Mouse (Mus musculus) hindbrain, postnatal 0 days (tissue): ENCODE measurements around the gene Dab2ip. TPM values are rescaled to one million over a fixed set of nuclear protein-coding genes. Genes with fewer than 3 reads are reported as not detected.

Experiments used
- ATAC-seq: fragments of 200-750 bp; cut with Nextera tagmentation; 2 replicates; pipeline ENCODE4 v1.8.0; 2017; ENCODE audit warnings: mild to moderate bottlenecking, moderate TSS enrichment, moderate library complexity
- DNase-seq: peaks from one replicate; pipeline ENCODE4 v3.0.0-alpha.2; 2015; ENCODE audit warnings: low spot score
- H3K27ac ChIP-seq: fragments of 300-500 bp; sonication (generic); 2 replicates; pipeline ENCODE4 v1.5.1; 2014; ENCODE audit warnings: mild to moderate bottlenecking
- H3K27me3 ChIP-seq: fragments of 300-500 bp; sonication (generic); 2 replicates; pipeline ENCODE4 v1.6.1; 2014; ENCODE audit warnings: low read length, mixed read lengths; ENCODE audit not compliant: insufficient read depth
- H3K36me3 ChIP-seq: fragments of 300-500 bp; sonication (generic); 2 replicates; pipeline ENCODE4 v1.6.1; 2014; ENCODE audit warnings: low read length, mixed read lengths; ENCODE audit not compliant: insufficient read depth
- H3K4me1 ChIP-seq: fragments of 300-500 bp; sonication (generic); 2 replicates; pipeline ENCODE4 v1.6.1; 2014; ENCODE audit warnings: antibody characterized with exemption, low read length, mixed read lengths; ENCODE audit not compliant: insufficient read depth
- H3K4me2 ChIP-seq: fragments of 300-500 bp; sonication (generic); 2 replicates; pipeline ENCODE4 v1.6.1; 2014; ENCODE audit warnings: low read depth, mild to moderate bottlenecking, low read length, moderate library complexity, mixed read lengths
- H3K4me3 ChIP-seq: fragments of 300-500 bp; sonication (generic); 2 replicates; pipeline ENCODE4 v1.5.1; 2014; ENCODE audit warnings: low read length
- H3K9ac ChIP-seq: fragments of 300-500 bp; sonication (generic); replicated peaks from 2 replicates; pipeline ENCODE4 v1.6.1; 2014; ENCODE audit warnings: mild to moderate bottlenecking, low read length, moderate library complexity, mixed read lengths
- H3K9me3 ChIP-seq: fragments of 300-500 bp; sonication (generic); 2 replicates; pipeline ENCODE4 v1.6.1; 2016; ENCODE audit warnings: low read length, mixed read lengths
- CTCF ChIP-seq: IDR thresholded peaks from 2 replicates; pipeline ENCODE4 v1.5.1; 2016; ENCODE audit warnings: antibody characterized with exemption, control low read depth, low read depth
- WGBS: fragments of 180-500 bp; shearing (Covaris S2); extraction: QIAGEN DNeasy Blood & Tissue Kit; methylation state at CpG from one replicate; pipeline ENCODE4 v1.1.7; 2014; 5-methylcytosine and 5-hydroxymethylcytosine counted together
- polyA plus RNA-seq: library from polyadenylated mRNA; unstranded; fragments of >200 nt; fragmentation: Nextera tagmentation; extraction: Ambion mirVana; gene quantifications from 2 replicates; pipeline ENCODE4 v1.2.1, GENCODE M21; 2015
- total RNA-seq: library from RNA; depleted of rRNA; stranded (reverse); fragments of >200 nt; gene quantifications from 2 replicates; pipeline ENCODE4 v1.2.3, GENCODE M21; 2014

Gene Dab2ip
- total and polyA plus RNA-seq, 2 experiments from 2014 or later = 64.5 to 161 TPM

- H3K27ac ChIP-seq = peak overlapping the region; percentile 65
- ATAC-seq (peak; percentile 72), DNase-seq (peak; percentile 69)
- H3K36me3 ChIP-seq = no peaks in the 10 kb centered on the region
- H3K9ac ChIP-seq = no peak overlapping the region
- 21% methylated on average over 14 of the region's 14 CpGs for whole genome bisulfite sequencing
- no peak overlapping the region for H3K4me3 ChIP-seq
- no peaks in the 10 kb centered on the region for H3K9me3 ChIP-seq
- TF ChIP-seq CTCF = no peak
- H3K4me1 ChIP-seq = no peaks in the 10 kb centered on the region
- no peaks in the 10 kb centered on the region for H3K27me3 ChIP-seq
- no peak overlapping the region for H3K4me2 ChIP-seq
These were observed 43.8 kb upstream of the Dab2ip start for GRCm38 (mm10) chr2:35514051-35514892.

- H3K9me3 ChIP-seq = no peaks in the 10 kb centered on the region
- no peak overlapping the region for H3K4me3 ChIP-seq
- no peak overlapping the region for H3K4me2 ChIP-seq
- no peak for TF ChIP-seq CTCF
- H3K27ac ChIP-seq = no peak overlapping the region
- WGBS = 83% methylated on average over 14 of the region's 14 CpGs
- H3K9ac ChIP-seq = no peak overlapping the region
- no peaks in the 10 kb centered on the region for H3K36me3 ChIP-seq
- H3K4me1 ChIP-seq = no peaks in the 10 kb centered on the region
- DNase-seq (no peak), ATAC-seq (no peak)
- H3K27me3 ChIP-seq = no peaks in the 10 kb centered on the region
These were observed 31.3 kb upstream of the Dab2ip start for GRCm38 (mm10) chr2:35526612-35527242.

- Histone ChIP-seq H3K4me1 (peaks cover 4% of the 10 kb centered on the region; the same call in 1 of the 2 replicates), H3K36me3 (no peaks in the 10 kb centered on the region), H3K9ac (no peak overlapping the region), H3K27ac (no peak overlapping the region), H3K9me3 (no peaks in the 10 kb centered on the region), H3K27me3 (no peaks in the 10 kb centered on the region), H3K4me2 (no peak overlapping the region), H3K4me3 (no peak overlapping the region)
- DNase-seq (no peak), ATAC-seq (no peak)
- no peak for TF ChIP-seq CTCF
- WGBS = 89% methylated on average over 2 of the region's 2 CpGs
These were observed 29.0 kb upstream of the Dab2ip start for GRCm38 (mm10) chr2:35529086-35529485.

- no peak overlapping the region for H3K9ac ChIP-seq
- H3K27ac ChIP-seq = no peak overlapping the region
- H3K9me3 ChIP-seq = no peaks in the 10 kb centered on the region
- ATAC-seq (no peak), DNase-seq (no peak)
- H3K27me3 ChIP-seq = no peaks in the 10 kb centered on the region
- WGBS = 38% methylated on average over 4 of the region's 4 CpGs
- H3K36me3 ChIP-seq = no peaks in the 10 kb centered on the region
- H3K4me1 ChIP-seq = peaks cover 4% of the 10 kb centered on the region; the same call in 1 of the 2 replicates
- H3K4me2 ChIP-seq = no peak overlapping the region
- H3K4me3 ChIP-seq = no peak overlapping the region
- TF ChIP-seq CTCF = no peak
These were observed 28.2 kb upstream of the Dab2ip start for GRCm38 (mm10) chr2:35529856-35530255.

- 87% methylated on average over 10 of the region's 10 CpGs for WGBS
- Histone ChIP-seq H3K9ac (no peak overlapping the region), H3K4me1 (peaks cover 4% of the 10 kb centered on the region; the same call in 1 of the 2 replicates), H3K4me2 (no peak overlapping the region), H3K9me3 (no peaks in the 10 kb centered on the region), H3K27me3 (no peaks in the 10 kb centered on the region), H3K27ac (no peak overlapping the region), H3K36me3 (no peaks in the 10 kb centered on the region), H3K4me3 (no peak overlapping the region)
- DNase-seq (no peak), ATAC-seq (no peak)
- TF ChIP-seq CTCF = no peak
These were observed 27.3 kb upstream of the Dab2ip start for GRCm38 (mm10) chr2:35530732-35531131.

GRCm38 (mm10) chr2:35533646-35534045, 24.4 kb upstream of the Dab2ip start:
- Histone ChIP-seq H3K9me3 (no peaks in the 10 kb centered on the region), H3K4me2 (no peak overlapping the region), H3K4me1 (peaks cover 4% of the 10 kb centered on the region; the same call in 1 of the 2 replicates), H3K27me3 (no peaks in the 10 kb centered on the region), H3K36me3 (no peaks in the 10 kb centered on the region), H3K4me3 (no peak overlapping the region), H3K27ac (no peak overlapping the region), H3K9ac (no peak overlapping the region)
- WGBS = 33% methylated on average over 9 of the region's 9 CpGs
- ATAC-seq = peak; percentile 27; the same call in 1 of the 2 replicates
- DNase-seq = peak; percentile 58
- TF ChIP-seq CTCF = no peak
